Mouse (Mus musculus): ENCODE measurements around the gene Cables2.

Gene Cables2

DNA sequence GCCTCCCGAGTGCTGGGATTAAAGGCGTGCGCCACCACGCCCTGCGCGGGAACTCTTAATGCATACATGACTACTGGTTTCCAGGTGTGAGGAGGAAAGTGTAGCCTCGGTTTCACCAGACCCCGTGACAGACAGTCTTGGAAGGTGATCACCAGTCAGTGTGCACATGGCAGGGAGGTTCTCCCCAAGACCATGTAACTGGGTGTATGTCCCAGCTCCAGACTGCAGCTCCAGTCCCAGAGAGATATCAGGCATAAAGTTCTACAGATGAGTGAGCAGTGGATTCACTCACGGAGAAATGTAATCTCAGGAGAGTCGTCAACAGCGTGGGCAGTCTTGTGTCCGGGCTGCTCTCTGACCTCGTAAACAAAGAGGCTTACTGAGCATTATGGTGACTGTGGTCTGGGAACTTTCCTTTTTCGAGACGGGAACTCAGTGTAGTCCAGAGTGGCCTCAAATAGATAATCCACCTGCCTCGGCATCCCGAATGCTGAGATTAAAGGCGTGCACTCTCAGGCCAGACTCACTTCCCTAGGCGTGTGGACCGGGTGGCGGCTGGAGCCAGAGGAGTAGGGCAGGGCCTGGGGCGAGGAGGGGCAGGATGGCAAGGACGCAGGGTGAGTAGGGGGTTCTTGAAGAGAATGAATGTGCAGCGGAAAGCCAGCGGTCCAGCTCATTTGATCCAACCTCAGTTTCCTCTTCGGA is 16.8 kb downstream of the Cables2 start:
- peak; percentile 32 for DNase-seq (ENCODE audit: low read depth, low spot score)

DNA sequence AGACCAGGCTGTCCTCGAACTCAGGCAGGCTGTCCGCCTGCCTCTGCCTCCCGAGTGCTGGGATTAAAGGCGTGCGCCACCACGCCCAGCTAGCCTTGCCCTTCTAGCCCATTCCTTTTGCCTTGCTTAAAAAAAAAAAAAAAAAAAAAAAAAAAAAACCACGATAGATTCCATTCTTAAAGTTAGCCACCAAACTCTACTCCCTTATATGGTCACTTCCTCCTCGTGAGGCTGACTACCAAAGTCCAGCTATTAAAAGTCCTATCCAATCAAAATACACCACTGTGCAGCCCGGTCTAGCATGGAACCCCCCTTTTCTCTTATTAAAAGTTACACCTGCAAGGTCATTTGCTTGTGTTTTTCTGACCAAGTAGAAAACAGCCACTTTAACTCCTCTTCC is 17.6 kb downstream of the Cables2 start:
- DNase-seq (ENCODE audit: low read depth, low spot score) = no peak

DNA sequence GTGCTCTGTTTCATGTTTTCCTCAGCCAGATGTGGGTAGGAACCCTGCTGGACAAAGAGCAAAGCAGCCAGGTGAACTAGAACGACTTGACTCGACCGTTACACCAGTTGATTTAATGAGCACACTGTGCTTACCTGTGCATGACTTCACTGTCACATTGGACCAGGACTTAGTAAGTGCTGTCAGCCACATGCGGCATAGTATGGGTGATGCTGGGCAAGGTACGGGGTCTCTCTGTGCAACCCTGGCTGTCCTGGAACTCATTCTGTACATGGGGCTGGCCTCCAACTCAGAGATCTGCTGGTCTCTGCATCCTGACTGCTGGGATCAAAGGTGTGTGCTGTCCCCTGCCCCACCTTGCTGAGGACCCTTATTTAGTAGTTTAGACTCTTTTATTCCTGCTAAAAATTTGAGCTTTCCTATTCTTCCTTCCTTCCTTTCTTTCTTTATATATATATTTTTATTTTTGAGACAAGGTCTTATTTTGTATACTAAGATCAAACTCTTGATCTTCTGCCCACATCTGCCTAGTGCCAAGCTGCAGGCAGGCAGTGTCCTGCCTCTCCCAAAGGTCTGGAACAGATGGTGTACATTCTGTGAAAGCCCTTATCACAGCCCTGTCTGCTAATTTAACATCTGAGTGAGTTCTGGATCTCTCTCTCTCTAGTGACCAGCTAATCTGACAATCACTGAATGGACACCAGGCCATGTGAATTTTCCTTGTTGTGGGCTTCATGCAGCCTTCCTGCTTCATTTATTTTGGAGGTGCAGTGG is 18.7 kb downstream of the Cables2 start:
- no peak for DNase-seq (ENCODE audit: low read depth, low spot score)

DNA sequence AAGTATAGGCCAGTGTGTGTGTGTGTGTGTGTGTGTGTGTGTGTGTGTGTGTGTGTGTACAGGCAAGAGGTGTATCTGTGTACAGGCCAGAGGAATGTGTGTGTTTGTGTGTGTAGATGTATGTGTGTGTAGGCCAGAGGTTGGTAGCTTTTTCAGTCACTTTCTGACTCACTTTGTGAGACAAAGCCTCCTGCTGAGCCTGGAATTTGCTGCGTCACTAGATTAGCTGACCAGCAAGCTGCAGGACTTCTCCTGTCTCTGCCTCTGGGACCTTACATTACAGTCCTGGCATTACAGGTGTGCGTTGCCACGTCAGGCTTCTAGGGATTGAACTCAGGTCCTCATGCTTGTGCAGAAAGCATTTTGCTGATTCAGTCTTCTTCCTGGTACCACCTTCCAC is 21.5 kb downstream of the Cables2 start:
- DNase-seq (ENCODE audit: low read depth, low spot score) = no peak

DNA sequence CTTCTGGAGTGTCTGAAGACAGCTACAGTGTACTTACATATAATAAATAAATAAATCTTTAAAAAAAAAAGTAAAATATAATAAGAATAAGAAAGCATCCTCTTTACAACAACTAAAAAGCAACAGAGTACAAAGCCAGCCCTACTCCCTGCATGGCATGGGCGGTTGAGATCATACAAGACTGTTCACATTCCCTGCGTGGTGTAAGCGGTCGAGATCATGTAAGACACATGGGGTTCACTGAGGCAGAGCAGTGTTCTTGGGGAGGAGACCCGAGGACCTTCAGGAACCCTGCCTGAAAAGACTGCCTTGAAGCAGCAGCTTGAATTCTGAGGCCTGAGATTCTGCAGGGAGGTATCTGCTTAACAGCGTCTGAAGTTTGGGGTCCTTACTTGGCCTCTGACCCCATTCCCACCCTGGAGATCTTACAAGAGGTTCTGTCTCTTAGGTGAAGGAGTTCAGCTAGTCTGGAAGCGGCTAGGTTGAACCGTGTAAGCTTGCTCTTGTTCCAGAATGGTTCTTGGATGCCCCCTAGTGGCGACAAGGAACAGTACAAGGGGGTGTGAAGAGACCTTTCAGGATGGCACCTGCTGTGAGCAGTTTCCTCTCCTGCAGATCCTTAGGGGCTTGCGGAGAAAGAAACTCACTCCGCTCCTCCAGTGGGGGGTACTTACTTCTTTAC is 22.2 kb downstream of the Cables2 start:
- DNase-seq (ENCODE audit: low read depth, low spot score) = peak; percentile 93

DNA sequence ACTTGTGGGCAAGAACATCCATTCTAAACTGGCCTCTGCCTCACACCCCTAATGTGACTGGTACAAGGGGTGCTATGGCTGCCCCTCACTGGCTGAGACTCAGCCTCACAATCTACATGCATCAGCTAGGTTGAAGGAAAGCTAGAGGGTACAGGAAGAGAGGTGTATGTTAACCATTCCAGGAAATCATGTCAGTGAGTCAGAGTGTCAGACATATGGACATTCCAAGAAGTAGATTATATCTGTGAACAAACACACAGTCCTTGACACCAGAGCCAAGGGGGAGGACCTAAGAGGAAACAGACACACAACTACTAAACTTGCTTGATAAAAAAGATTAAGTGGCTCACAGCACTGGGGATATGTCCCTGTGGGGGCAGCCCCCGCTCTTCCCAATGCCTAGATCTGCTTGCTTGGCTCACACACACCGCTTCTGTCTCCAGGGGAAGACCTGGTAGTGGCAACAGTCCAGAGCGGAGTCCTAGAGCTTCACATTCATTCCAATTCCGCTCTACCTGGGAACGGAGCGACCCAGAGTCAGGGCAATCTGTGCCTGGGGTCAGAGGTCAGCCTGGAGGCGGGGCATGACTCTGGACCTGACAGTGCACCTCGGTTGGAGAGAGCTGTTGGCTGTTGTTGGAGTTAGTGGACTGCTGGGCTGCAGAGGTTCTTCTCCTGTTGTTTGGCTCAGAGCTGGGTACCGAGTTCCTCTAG is 24.2 kb downstream of the Cables2 start:
- DNase-seq (ENCODE audit: low read depth, low spot score) = no peak

DNA sequence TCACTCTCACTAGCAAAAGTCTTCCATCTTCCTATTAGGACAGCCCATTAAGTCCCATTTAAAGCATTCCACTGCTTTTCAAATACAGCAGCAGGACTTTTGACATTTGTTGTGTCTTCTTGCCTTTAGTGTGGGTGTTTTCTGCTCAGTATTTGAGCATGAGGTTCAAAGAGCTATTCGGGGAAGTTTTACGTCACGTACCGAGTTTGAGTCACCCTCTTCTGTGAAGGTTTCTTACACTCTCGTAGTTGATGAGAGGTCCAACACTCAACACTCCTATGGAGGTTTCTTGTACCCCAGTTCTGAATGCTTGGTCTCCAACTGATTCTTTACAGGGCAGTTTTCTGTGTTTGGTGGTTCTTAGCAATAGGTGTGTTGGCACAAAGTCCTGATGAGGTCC is 25.4 kb downstream of the Cables2 start:
- peak; percentile 65 for DNase-seq (ENCODE audit: low read depth, low spot score)

DNA sequence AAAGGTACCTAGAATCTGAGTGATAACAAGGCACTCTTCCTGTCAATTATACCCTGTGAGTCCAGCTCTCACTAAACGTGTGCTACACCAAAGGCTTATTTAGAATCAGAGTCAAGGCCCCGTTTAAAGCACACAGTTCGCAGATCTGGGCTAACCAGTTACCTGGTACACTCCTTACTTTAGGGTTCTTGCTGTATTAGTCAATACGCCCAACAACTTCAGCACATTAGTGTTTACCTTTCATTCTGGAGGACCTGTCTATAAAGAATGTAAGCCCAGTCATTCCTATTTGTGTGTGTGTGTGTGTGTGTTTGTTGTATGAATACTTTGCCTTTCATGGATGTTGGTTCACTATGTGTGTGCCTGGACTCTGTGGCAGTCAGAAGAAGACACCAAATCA is 30.2 kb downstream of the Cables2 start:
- DNase-seq (ENCODE audit: low read depth, low spot score) = no peak

DNA sequence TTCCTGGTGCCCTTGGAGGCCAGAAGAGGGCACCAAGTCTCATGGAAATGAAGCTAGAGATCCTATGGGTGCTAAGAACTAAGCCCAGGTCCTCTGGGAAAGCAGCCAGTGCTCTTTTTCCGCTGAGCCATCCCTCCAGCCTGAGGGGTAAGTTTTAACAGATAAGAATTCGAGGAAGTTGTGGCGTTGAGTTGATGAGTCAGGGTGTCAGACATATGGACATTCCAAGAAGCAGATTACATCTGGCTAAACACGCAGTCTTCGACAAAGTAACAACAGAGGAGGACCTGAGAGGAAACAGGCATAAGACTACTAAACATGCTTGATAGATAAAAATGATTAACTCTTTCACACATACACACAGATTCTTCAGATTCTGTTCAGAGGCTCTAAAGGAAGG is 34.7 kb downstream of the Cables2 start:
- no peak for DNase-seq (ENCODE audit: low read depth, low spot score)

DNA sequence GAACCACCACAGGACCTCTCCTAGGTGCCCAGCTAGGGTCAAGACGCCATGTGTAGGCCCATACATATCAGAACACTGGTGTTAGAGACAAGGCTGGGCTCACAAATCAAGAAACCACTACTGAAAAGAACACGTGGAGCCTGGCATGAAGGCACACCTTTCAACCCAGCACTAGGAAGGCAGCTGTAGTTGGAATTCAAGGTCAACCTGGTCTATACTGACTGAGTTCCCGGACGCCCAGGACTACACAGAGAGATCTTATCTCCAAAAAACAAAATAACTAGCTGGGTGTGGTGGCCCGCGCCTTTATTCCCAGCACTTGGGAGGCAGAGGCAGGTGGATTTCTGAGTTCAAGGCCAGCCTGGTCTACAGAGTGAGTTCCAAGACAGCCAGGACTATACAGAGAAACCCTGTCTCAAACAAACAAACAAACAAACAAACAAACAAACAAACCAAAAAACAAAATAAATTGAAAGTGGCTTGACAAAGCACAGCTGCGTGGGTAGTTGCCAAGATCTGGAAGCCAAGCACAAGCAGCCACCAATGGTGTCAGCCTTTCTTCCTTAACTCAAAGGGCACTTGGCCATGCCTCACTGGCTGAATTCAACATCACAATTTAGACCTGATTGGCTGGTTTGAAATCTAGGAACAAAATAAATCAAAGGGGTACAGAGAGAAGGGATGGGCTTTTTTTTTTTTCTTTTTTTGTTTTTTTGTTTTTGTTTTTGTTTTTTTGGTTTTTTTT is 35.5 kb downstream of the Cables2 start:
- DNase-seq (ENCODE audit: low read depth, low spot score) = no peak

DNA sequence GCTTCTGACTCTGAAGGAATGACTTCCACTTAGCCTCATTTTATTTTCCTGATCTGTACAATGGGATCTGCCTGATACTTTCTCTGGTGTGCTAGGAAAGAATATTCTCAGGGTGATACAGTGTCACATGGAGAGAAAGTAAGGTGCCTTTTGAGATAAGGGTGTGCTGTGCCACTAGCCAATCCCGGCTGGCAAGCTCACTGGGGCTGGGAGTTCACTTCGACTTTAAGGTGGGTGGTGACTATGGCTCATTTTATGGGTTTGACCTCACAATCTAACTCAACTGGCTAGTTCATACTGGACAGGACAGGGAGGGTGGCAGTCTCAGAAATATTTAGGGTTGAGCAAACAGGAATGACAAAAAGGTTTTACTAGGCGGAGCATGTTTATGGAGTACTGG is 36.4 kb downstream of the Cables2 start:
- no peak for DNase-seq (ENCODE audit: low read depth, low spot score)

DNA sequence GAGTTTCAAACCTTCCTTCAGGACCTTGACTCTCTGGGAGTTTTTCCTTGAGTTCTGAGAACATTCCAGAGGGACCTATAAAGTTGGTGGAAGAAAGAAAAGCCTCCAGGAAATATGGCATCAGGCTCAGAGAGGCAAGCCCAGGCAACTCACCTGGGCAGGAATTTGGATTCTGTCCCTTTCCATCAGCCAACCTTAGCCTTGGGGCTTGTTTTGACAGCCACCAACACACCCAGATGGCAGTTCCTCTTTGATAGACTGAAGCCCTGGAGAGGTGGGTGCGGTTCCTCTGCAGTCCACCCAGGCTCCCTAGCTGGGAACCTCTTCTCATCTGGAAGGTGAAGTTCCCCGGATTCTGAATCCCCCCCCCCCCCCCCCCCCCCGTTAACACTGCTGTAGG is 36.8 kb downstream of the Cables2 start:
- DNase-seq (ENCODE audit: low read depth, low spot score) = no peak

DNA sequence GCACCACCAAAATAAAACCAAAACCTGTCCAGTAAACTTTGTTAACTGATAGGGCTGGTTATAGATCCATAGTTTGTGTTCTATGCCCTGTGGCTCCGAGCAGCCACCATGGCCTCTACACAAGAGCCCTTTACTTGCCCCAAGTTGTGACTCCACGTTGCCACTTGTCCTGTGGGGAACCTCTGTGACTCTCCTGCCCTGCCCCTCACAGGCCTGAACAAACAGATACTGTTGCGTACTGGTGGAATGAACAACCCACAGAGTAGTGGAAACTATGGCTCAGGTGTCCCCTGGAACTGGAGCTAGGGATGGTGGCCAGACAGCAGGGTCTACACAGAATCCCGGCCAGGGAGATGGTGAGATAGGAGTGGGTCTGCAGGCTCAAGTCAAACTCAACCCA is 37.5 kb downstream of the Cables2 start:
- DNase-seq (ENCODE audit: low read depth, low spot score) = no peak

DNA sequence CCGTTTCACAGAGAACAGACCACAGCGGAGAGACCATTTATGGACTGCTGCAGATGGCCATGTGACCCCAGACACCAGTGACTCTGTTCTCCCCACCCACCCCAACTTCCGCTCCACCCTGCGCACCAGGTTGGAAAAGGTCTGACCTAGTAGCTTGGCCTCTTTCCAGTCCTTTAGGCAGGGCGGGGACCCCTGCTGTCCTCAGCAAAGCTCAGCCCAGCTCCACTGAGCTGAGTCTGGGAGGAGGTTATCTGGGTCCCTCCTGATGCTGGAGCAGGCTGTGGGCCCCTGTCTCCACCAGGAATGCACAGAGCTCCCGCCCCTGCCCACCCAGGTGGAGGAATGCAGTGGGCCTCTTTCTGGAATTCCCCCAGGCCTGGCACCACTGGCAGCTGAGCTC is 38.3 kb downstream of the Cables2 start:
- no peak for DNase-seq (ENCODE audit: low read depth, low spot score)

DNA sequence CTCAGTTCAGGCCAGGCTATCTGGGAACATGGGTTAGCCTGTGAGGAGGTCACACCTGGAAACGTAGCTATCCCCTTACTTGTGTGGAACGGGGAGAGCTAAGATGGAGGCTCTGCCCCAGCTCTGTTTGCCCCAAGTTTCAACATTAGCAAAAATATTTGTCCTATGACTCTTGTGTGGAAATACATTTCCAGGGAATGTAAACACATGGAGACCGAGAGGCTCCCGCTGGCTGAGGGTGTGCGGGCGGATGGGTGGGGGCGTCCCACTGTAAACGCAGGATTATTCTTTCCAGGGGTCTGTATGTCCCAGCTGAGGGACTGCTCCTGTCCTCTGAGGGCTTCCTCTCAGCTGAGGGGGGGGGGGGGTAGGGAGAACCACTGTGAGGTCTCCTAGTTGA is 38.9 kb downstream of the Cables2 start:
- no peak for DNase-seq (ENCODE audit: low read depth, low spot score)

DNA sequence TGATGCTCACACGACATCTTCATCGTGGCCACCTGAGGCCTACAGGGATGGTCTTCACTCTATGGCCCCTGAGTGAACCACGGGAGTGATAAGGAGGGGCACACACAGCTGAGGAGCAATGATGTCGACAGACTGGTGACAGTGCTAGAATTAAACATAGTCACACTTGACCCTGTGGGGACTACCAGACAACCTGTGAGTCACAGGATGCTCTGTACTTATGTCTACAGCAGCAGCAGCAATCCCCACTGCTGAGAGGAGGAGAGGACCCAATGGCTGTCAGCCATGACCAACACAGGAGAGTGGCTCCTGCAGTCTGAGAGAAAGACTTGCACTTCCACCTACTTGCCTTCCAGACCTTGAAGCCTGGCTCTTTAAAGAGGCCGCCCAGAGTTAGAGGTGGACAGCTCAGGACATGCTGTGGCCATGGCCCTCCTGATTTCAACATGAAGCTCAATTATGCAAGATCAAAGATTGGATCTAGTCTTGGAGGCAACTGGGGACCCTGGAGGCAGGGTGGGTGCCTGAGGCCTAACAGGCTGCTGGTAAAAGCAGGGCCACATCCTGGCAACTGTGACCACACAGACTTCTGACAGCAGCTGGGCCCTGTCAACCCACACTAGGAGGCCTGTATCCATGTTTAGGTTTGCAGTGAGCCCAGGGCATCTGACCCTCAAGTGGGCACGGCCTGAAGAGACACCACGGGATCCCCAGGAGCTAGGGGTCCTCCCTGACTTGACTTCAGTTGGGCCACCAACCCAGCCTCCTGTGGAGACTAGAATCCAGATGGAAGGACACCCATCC is 40.0 kb downstream of the Cables2 start:
- DNase-seq (ENCODE audit: low read depth, low spot score) = no peak

DNA sequence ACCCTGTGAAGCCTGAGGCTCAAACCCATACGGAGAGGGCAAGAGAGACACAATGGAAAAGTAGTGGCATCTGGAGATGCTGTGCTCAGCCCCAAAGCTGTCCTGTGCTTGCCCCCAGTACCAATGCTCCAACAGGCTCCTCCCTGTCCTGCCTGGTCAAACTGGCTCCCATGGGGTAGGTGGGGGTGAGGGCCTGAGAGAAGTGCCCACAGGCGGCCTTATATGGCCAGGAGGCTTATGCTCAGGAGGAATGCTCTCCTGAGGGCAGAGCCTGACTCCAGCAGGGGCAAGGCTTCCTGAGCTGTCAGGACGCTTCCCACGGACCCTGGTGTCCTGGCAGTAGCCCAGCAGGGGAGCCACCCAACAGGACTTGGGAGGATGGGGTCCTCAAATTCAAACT is 42.8 kb downstream of the Cables2 start:
- DNase-seq (ENCODE audit: low read depth, low spot score) = no peak

DNA sequence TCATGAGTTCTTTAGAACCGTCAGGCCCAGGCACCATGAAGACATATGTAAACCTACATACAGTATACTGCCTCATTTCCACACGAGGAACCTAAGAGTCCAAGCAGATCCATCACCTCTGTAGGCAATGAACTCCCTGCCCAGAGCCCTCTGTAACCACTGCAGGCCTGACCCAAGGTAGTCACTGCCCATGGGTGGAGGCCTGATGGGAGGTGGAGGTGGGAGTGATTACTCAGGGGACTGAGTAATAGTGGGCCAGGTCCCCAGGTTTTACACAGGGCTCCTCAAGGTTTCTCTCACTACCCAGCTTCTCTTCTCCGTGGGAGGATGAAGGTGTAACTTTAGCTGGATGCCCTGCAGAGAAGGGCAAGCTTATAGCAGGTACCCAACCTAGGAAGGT is 44.2 kb downstream of the Cables2 start:
- DNase-seq (ENCODE audit: low read depth, low spot score) = no peak

DNA sequence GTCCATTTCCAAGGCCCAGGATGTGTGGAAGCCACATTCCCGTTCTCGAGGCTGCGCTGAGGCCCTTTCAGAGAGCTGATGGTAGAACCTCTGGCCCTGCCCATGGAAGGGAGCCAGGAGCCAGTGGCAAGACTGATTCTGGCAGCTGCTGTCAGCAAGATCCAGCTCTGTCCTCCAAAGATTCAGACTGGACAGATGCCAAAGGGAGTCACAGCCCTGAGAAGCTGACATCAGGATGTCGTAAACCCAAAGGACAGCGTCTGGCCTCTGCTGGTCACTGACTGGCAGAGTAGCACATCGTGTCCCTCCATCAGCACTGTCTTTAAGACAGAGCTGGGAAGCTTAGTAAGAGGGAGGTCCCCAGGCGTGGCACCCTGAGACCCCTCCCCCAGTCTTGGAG is 44.7 kb downstream of the Cables2 start:
- DNase-seq (ENCODE audit: low read depth, low spot score) = no peak

DNA sequence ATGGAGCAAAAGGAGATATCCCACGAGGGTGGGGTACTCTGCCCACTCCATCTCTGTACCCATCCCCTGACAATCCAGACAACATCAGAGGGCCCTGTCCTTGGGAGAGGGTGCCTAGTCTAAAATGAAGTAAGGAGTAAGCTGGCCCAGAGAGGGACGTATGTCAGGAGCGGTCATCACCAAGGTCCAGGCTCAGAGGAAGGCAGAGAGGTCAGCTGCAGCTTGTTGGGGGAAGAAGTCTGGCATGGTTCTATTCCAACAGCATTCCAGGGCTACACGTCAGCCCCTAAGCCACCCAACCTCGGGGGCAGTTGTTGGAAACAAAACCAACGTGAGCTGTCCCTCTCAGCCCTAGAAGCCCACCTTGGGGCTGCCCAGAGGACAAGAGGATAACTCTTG is 45.2 kb downstream of the Cables2 start:
- no peak for DNase-seq (ENCODE audit: low read depth, low spot score)
